Mouse (Mus musculus): ENCODE measurements around the gene Tnxb. TPM values are rescaled to one million over a fixed set of nuclear protein-coding genes. Genes with fewer than 3 reads are reported as not detected.
A peak's percentile ranks its signal among the peaks of the same experiment; 100 is the strongest.

Gene Tnxb
- polyA plus RNA-seq, 1 experiment, result 0.77 TPM

DNA sequence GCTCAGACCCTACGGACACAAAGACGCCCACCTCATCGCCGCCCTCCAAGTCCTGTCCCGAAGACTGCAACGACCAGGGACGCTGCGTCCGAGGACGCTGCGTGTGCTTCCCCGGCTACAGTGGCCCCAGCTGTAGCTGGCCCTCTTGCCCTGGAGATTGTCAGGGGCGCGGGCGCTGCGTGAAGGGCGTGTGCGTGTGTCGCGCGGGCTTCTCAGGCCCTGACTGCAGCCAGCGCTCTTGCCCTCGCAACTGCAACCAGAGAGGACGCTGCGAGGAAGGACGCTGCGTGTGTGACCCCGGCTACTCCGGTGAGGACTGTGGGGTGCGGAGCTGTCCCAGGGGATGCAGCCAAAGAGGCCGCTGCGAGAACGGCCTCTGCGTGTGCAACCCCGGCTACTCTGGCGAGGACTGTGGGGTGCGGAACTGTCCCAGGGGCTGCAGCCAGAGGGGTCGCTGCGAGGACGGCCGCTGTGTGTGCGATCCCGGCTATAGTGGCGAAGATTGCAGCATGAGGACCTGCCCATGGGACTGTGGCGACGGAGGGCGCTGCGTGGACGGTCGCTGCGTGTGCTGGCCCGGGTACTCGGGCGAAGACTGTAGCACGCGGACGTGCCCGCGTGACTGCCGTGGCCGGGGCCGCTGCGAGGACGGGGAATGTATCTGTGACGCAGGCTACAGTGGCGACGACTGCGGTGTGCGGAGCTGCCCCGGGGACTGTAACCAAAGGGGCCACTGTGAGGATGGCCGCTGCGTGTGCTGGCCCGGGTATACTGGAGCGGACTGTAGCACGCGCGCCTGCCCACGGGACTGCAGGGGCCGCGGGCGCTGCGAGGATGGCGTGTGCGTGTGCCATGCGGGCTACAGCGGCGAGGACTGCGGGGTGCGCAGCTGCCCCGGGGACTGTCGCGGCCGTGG lies 1.1 kb downstream of the Tnxb start:
- Histone ChIP-seq H3K27me3 (ENCODE audit: control insufficient read depth, insufficient read depth, low read length) (no peaks in the 10 kb centered on the region; the same call in 1 of the 2 replicates), H3K36me3 (ENCODE audit: control insufficient read depth, insufficient read depth, low read length) (no peaks in the 10 kb centered on the region), H3K27ac (ENCODE audit: control insufficient read depth, insufficient read depth, low read depth, low read length) (no peak overlapping the region), H3K4me1 (ENCODE audit: control insufficient read depth, insufficient read depth, low read length) (peaks cover 19% of the 10 kb centered on the region), H3K4me3 (ENCODE audit: control insufficient read depth, low read depth, low read length) (peak overlapping the region; percentile 57)
- TF ChIP-seq CTCF (IDR thresholded peaks at IDR 0.05; ENCODE audit: control insufficient read depth, insufficient read depth, insufficient replicate concordance, low read depth, low read length) (no peak), POLR2A (IDR thresholded peaks at IDR 0.05; ENCODE audit: control insufficient read depth, low read depth, low read length) (no peak)

DNA sequence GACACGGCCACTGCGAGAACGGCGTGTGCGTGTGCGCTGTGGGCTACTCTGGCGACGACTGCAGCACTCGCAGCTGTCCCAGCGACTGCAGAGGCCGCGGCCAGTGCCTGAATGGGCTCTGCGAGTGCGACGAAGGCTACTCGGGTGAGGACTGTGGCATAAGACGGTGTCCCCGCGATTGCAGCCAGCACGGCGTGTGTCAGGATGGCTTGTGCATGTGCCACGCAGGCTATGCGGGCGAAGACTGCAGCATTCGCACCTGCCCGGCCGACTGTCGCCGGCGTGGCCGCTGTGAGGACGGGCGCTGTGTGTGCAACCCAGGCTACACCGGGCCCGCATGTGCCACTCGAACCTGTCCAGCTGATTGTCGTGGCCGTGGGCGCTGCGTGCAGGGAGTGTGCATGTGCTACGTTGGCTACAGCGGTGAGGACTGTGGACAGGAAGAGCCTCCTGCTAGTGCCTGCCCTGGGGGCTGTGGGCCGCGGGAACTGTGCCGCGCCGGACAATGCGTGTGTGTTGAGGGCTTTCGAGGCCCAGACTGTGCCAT lies 2.0 kb downstream of the Tnxb start:
- Histone ChIP-seq H3K27ac (ENCODE audit: control insufficient read depth, insufficient read depth, low read depth, low read length) (no peak overlapping the region), H3K27me3 (ENCODE audit: control insufficient read depth, insufficient read depth, low read length) (no peaks in the 10 kb centered on the region; the same call in 1 of the 2 replicates), H3K4me3 (ENCODE audit: control insufficient read depth, low read depth, low read length) (peak overlapping the region; percentile 57), H3K36me3 (ENCODE audit: control insufficient read depth, insufficient read depth, low read length) (no peaks in the 10 kb centered on the region), H3K4me1 (ENCODE audit: control insufficient read depth, insufficient read depth, low read length) (peaks cover 19% of the 10 kb centered on the region)
- no peak for TF ChIP-seq POLR2A (IDR thresholded peaks at IDR 0.05; ENCODE audit: control insufficient read depth, low read depth, low read length)

DNA sequence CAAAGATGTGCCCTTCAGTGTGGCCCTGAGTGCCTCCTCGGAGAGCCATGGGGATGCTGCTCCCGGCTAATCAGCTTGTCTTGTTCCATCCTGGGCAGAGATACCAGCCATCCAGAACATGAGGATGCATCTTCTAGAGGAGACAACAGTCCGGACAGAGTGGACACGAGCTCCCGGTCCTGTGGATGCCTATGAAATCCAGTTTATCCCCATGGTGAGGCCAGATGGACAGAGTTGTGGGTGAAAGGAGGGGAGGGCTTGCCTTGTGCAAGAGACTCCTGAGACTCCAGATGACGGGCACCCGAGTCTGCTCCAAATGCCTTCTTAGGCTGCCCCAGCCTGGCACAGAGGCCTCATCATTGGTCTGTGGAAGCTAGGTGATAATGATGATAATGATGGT lies 2.8 kb downstream of the Tnxb start:
- no peaks in the 10 kb centered on the region for H3K36me3 ChIP-seq (ENCODE audit: control insufficient read depth, insufficient read depth, low read length)
- H3K4me1 ChIP-seq (ENCODE audit: control insufficient read depth, insufficient read depth, low read length), result peaks cover 19% of the 10 kb centered on the region
- H3K27me3 ChIP-seq (ENCODE audit: control insufficient read depth, insufficient read depth, low read length), result no peaks in the 10 kb centered on the region; the same call in 1 of the 2 replicates
- no peak overlapping the region for H3K27ac ChIP-seq (ENCODE audit: control insufficient read depth, insufficient read depth, low read depth, low read length)
- TF ChIP-seq CTCF (IDR thresholded peaks at IDR 0.05; ENCODE audit: control insufficient read depth, insufficient read depth, insufficient replicate concordance, low read depth, low read length) (no peak), POLR2A (IDR thresholded peaks at IDR 0.05; ENCODE audit: control insufficient read depth, low read depth, low read length) (no peak)
- H3K4me3 ChIP-seq (ENCODE audit: control insufficient read depth, low read depth, low read length), result no peak overlapping the region

GRCm38 (mm10) chr17:34674524-34675204 lies 4.3 kb downstream of the Tnxb start:
- Histone ChIP-seq H3K27ac (ENCODE audit: control insufficient read depth, insufficient read depth, low read depth, low read length) (no peak overlapping the region), H3K27me3 (ENCODE audit: control insufficient read depth, insufficient read depth, low read length) (no peaks in the 10 kb centered on the region; the same call in 1 of the 2 replicates), H3K36me3 (ENCODE audit: control insufficient read depth, insufficient read depth, low read length) (no peaks in the 10 kb centered on the region), H3K4me3 (ENCODE audit: control insufficient read depth, low read depth, low read length) (no peak overlapping the region), H3K4me1 (ENCODE audit: control insufficient read depth, insufficient read depth, low read length) (peaks cover 19% of the 10 kb centered on the region)
- TF ChIP-seq POLR2A (IDR thresholded peaks at IDR 0.05; ENCODE audit: control insufficient read depth, low read depth, low read length) (no peak), CTCF (IDR thresholded peaks at IDR 0.05; ENCODE audit: control insufficient read depth, insufficient read depth, insufficient replicate concordance, low read depth, low read length) (no peak)

DNA sequence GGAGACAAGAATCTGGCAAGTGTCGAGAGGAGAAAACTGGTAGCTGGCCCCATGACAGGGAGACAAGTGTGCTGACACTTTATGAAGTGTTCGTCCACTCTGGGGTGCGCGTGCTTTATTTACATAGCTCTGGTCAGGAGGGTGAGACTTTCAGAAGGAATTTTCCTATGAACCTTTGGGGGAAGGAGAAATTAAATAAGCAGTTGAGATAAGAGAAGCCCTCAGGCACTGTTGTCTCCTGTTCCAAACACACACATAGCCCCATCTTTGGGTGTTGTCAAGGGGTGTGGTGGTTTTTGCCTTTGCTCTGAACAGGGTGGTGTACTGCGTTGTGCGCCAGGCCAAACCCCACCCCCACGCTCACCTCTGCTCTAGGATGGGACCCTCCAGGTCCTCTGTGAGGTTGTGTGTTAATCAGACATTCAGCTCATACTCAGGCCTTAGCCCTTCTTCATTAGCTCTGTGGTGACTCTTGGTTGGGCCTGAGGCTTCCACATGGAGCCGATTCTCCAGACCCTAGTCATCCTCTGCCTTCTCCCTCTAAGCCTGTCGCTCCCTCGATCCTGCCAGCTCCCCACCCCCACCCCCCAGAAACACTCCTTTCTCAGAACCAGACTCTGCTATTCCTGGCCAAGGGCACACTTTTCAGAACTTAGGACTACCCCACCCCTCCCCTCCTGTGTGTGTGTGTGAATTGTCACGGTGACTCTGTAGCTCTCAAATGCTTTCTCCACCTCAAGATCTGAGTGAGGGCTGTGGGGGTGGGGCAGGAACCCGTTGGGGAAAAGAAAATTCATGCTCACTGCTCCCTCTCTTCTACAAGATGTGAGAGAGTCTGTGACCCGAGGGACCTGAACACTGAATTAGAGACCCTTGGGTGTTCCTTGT lies 5.1 kb downstream of the Tnxb start:
- Histone ChIP-seq H3K4me1 (ENCODE audit: control insufficient read depth, insufficient read depth, low read length) (peaks cover 23% of the 10 kb centered on the region), H3K27ac (ENCODE audit: control insufficient read depth, insufficient read depth, low read depth, low read length) (no peak overlapping the region), H3K4me3 (ENCODE audit: control insufficient read depth, low read depth, low read length) (no peak overlapping the region), H3K36me3 (ENCODE audit: control insufficient read depth, insufficient read depth, low read length) (no peaks in the 10 kb centered on the region), H3K27me3 (ENCODE audit: control insufficient read depth, insufficient read depth, low read length) (no peaks in the 10 kb centered on the region; the same call in 1 of the 2 replicates)
- TF ChIP-seq CTCF (IDR thresholded peaks at IDR 0.05; ENCODE audit: control insufficient read depth, insufficient read depth, insufficient replicate concordance, low read depth, low read length) (no peak), POLR2A (IDR thresholded peaks at IDR 0.05; ENCODE audit: control insufficient read depth, low read depth, low read length) (no peak)

DNA sequence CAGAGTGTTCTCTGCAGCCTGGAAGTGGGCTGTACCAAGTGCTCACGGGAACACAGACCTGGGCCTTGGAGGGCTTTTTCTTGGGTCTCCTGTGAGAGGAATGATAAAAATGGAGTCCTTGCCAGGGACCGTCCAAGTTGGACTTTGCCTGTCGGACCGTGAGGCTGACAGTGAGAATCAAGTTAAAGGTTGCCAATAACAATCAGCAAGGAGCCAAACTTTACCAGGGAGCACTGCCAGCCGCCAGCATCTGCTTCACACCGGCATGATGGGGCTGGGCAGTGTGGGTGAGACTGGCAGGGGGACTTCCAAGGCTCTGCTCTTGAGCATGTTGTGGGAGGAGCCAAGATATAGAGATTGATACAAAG lies 5.7 kb downstream of the Tnxb start:
- Histone ChIP-seq H3K27ac (ENCODE audit: control insufficient read depth, insufficient read depth, low read depth, low read length) (no peak overlapping the region), H3K36me3 (ENCODE audit: control insufficient read depth, insufficient read depth, low read length) (no peaks in the 10 kb centered on the region), H3K27me3 (ENCODE audit: control insufficient read depth, insufficient read depth, low read length) (no peaks in the 10 kb centered on the region; the same call in 1 of the 2 replicates), H3K4me3 (ENCODE audit: control insufficient read depth, low read depth, low read length) (no peak overlapping the region), H3K4me1 (ENCODE audit: control insufficient read depth, insufficient read depth, low read length) (peaks cover 22% of the 10 kb centered on the region)
- TF ChIP-seq CTCF (IDR thresholded peaks at IDR 0.05; ENCODE audit: control insufficient read depth, insufficient read depth, insufficient replicate concordance, low read depth, low read length) (no peak), POLR2A (IDR thresholded peaks at IDR 0.05; ENCODE audit: control insufficient read depth, low read depth, low read length) (no peak)

Data from testis, adult 2 months (tissue).